In the genomic region with DNA sequence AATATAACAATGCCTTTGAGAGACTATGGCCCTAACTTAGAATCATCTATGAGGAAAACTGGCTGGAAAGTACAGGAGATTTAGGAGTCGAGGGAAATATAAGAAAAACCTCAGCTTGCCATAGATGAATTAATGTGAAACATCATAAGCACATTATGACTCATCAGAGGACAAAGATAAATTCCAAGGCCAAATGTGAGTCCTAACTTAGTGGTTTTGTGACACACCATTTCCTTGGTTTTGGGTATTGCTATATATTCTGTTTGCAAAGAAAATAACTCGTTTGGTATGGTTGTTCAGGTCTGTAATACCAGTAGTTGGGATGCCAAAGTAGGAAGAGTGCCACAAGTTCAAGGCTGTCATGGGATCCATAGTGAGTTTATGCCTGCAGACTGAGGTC, we compare ENCODE assay signal across 30 mouse cellular contexts.
"Had no signal": no experiment of that assay in that cellular context is flagged by ENCODE, and none has a peak within 500 bp of the region (broad histone marks: within the 10 kb centered on the region; RNA-seq: fewer than 3 reads in every experiment).

No protein-coding gene starts in this region.

- H3K27ac ChIP-seq: gastrocnemius, adult 2 months; heart, adult 2 months; heart, embryonic 13.5 days; heart, embryonic 15.5 days; hindbrain, embryonic 10.5 days; hindbrain, embryonic 12.5 days; hindbrain, embryonic 14.5 days; intestine, embryonic 15.5 days; layer of hippocampus, adult 2 months; left cerebral cortex, adult 2 months; limb, embryonic 10.5 days; limb, embryonic 12.5 days; liver, embryonic 13.5 days; liver, embryonic 15.5 days had no signal

- H3K4me1 ChIP-seq: heart, embryonic 15.5 days; hindbrain, embryonic 12.5 days; intestine, embryonic 15.5 days; limb, embryonic 10.5 days; limb, embryonic 12.5 days had no signal

- H3K9ac ChIP-seq: heart, embryonic 13.5 days; heart, embryonic 15.5 days; hindbrain, embryonic 12.5 days; hindbrain, embryonic 14.5 days; intestine, embryonic 15.5 days; limb, embryonic 12.5 days; liver, embryonic 15.5 days had no signal

- ATAC-seq: hindbrain, embryonic 16.5 days; inflammation-experienced regulatory T-cells, adult 6 months; intestine, embryonic 15.5 days; intestine, postnatal 0 days had no signal

- H3K36me3 ChIP-seq: heart, embryonic 13.5 days; heart, embryonic 15.5 days; hindbrain, embryonic 10.5 days; hindbrain, embryonic 12.5 days; intestine, embryonic 15.5 days; limb, embryonic 10.5 days; limb, embryonic 12.5 days; liver, embryonic 13.5 days; liver, embryonic 15.5 days had no signal

- H3K4me3 ChIP-seq: gastrocnemius, adult 2 months; heart, adult 2 months; heart, embryonic 13.5 days; heart, embryonic 15.5 days; hindbrain, embryonic 10.5 days; hindbrain, embryonic 12.5 days; intestine, embryonic 15.5 days; layer of hippocampus, adult 2 months; left cerebral cortex, adult 2 months; limb, embryonic 10.5 days; limb, embryonic 12.5 days; liver, embryonic 13.5 days; liver, embryonic 15.5 days had no signal

- H3K4me2 ChIP-seq: heart, embryonic 11.5 days; heart, embryonic 13.5 days; heart, embryonic 15.5 days; hindbrain, embryonic 12.5 days; hindbrain, embryonic 14.5 days; intestine, embryonic 15.5 days; limb, embryonic 12.5 days; liver, embryonic 11.5 days; liver, embryonic 13.5 days; liver, embryonic 15.5 days had no signal

- H3K27me3 ChIP-seq: heart, embryonic 13.5 days; heart, embryonic 15.5 days; hindbrain, embryonic 12.5 days; intestine, embryonic 15.5 days; limb, embryonic 12.5 days; liver, embryonic 15.5 days had no signal

- DNase-seq: gastrocnemius, adult 2 months; gastrocnemius, postnatal 10 days; gastrocnemius, postnatal 25 days; heart, adult 11 months; heart, adult 2 months; heart, postnatal 14 days; heart, postnatal 4 days; kidney, adult 18-20 months; kidney, adult 8-10 months; kidney, postnatal 10 days; kidney, postnatal 25 days; kidney, postnatal 4 days; liver; liver, embryonic 13.5 days had no signal

- H3K9me3 ChIP-seq: heart, embryonic 13.5 days; heart, embryonic 15.5 days; hindbrain, embryonic 10.5 days; hindbrain, embryonic 12.5 days; intestine, embryonic 15.5 days; limb, embryonic 10.5 days; limb, embryonic 12.5 days; liver, embryonic 13.5 days; liver, embryonic 15.5 days had no signal
